Mouse (Mus musculus) thymus, adult 2 months (tissue): ENCODE measurements around the gene Gm49380.

Experiments
- CTCF ChIP-seq: fragments of 200-500 bp; IDR thresholded peaks from 2 replicates; pipeline ENCODE4 v1.5.1; 2012; ENCODE audit warnings: mild to moderate bottlenecking, control low read depth, low read length, moderate library complexity, borderline replicate concordance; ENCODE audit not compliant: control insufficient read depth, poor library complexity, insufficient read depth; ENCODE audit errors: extremely low read depth
- POLR2A ChIP-seq: fragments of 200-500 bp; IDR thresholded peaks from 2 replicates; pipeline ENCODE4 v1.6.1; 2012; ENCODE audit warnings: mild to moderate bottlenecking, low read length, control low read depth, moderate library complexity; ENCODE audit not compliant: control insufficient read depth, poor library complexity, insufficient read depth; ENCODE audit errors: extremely low read depth

- TF ChIP-seq CTCF (no peak), POLR2A (no peak)
Measured at GRCm38 (mm10) chr9:44131276-44131590, 17.9 kb upstream of the Gm49380 start.
